Mouse (Mus musculus): ENCODE results near the gene Ndufs6. TPM values are rescaled to one million over a fixed set of nuclear protein-coding genes. Genes with fewer than 3 reads are reported as not detected.
A peak's percentile ranks its signal among the peaks of the same experiment; 100 is the strongest.

Ndufs6 gene
- 382 and 385 TPM in 2 replicates for polyA plus RNA-seq (2015; fragmentation: Nextera tagmentation; extraction: Ambion mirVana)

DNA sequence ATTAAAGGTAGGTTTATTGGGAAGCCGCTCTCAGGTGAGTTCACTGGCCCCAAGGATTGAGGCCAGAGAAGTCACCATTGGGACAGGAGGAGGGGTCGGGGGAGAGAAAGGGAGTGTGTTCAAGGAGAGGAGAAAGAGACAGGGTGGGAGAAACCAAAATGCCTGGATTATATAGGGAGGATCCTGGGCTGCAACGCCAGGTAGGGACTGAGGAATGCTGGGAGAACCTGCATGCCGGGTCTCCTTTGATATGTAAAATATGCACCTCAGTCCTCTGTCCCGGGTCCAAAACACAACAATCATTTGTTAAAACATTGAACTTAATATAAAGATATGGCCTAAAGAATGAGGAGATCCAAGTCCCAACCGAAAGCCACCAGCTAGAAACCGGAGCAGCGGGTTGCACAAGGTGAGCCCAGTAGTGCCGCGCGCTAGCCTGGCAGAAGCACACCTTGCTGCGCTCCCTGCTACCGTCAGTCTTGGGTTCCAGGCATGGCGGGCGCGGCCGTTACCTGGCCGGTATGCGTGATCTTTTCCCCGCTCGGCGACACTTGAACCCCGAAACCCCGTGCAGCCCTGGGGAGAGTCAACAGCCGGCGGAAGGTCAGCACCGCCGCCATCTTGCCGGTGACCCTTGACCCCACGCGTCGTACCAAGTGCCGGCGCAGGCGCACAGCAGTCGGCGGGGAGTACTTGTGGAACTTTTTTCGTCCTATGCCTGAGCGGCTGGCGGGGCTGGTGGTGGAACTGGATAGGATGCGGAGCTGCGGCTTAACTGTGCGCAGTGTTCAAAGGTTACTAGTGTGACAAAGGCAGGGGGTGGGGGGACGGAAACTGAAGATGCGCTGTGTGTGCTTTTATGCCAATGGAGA lies at the start of gene Ndufs6, which contains the start of gene Mrpl36:
Ndufs6 (minus strand) TSS at position 716 of the 872 bp plus-strand sequence.
Mrpl36 (plus strand) TSS at position 687 of the 872 bp plus-strand sequence.
- ATAC-seq (replicated peaks; ENCODE audit: low FRiP score), result peak; percentile 92
- under 1% methylated on average over 45 of the region's 45 CpGs for WGBS
- H3K9ac ChIP-seq, result peak within 1 kb of the TSS; percentile 70
- H3K9me3 ChIP-seq (replicated peaks), result no peaks in the 10 kb centered on the region
- H3K27me3 ChIP-seq, result no peaks in the 10 kb centered on the region
- peak within 1 kb of the TSS; percentile 86 for H3K4me3 ChIP-seq (replicated peaks)
- peaks cover 34% of the 10 kb centered on the region for H3K36me3 ChIP-seq
- H3K4me1 ChIP-seq, result peaks cover 29% of the 10 kb centered on the region
- H3K4me2 ChIP-seq, result peak within 1 kb of the TSS; percentile 66
- peak within 1 kb of the TSS; percentile 78 for H3K27ac ChIP-seq

DNA sequence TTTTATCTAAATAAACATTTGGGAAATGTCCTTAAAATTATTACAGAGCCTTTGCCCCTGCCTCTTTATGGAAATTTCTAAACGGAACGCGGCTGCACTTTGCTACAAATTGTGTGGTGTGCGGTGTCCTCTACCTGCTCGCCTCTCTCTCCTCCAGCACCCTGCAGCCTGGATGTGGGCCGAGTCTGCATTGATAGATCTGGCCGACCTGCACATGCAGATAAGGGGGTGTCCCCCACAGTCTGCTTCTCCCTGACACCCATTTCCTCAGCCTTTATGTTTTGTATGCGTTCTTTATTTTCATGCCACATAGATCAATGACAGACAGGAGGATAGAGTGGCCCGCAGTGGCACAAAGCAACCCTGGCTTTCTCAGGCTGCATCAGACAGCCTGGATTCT lies 49.3 kb upstream of the Ndufs6 start:
- Histone ChIP-seq H3K9ac (no peak overlapping the region), H3K27ac (no peak overlapping the region), H3K4me2 (no peak overlapping the region), H3K36me3 (no peaks in the 10 kb centered on the region), H3K9me3 (replicated peaks) (no peaks in the 10 kb centered on the region), H3K4me1 (no peaks in the 10 kb centered on the region), H3K27me3 (no peaks in the 10 kb centered on the region), H3K4me3 (replicated peaks) (no peak overlapping the region)
- WGBS, result 89% methylated on average over 9 of the region's 9 CpGs
- no peak for ATAC-seq (replicated peaks; ENCODE audit: low FRiP score)

DNA sequence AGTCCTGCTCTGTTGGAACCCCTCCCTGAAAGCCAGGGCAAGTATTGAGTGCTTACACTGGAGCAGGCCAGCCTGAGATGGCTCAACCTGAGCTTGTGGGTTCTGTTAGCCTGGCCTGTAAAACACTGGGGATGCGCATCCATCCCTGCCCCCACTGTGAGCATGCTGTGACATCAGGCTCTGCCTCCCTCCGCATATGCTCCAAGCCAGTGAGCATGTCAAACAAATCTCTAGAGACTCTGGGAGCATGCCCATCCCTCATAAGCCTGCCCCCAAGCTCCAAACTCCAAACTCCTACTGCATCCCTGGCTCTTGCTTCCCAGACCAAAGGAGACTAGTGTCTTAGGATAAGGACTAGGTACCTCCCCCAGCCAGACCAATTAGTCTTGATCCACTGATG lies 46.3 kb upstream of the Ndufs6 start:
- H3K27ac ChIP-seq, result no peak overlapping the region
- H3K36me3 ChIP-seq, result no peaks in the 10 kb centered on the region
- no peak overlapping the region for H3K4me3 ChIP-seq (replicated peaks)
- H3K4me1 ChIP-seq, result no peaks in the 10 kb centered on the region
- no peaks in the 10 kb centered on the region for H3K9me3 ChIP-seq (replicated peaks)
- no peak; the same call in 1 of the 2 replicates for ATAC-seq (replicated peaks; ENCODE audit: low FRiP score)
- no peak overlapping the region for H3K9ac ChIP-seq
- H3K27me3 ChIP-seq, result no peaks in the 10 kb centered on the region
- 76% methylated on average over 2 of the region's 2 CpGs for WGBS
- H3K4me2 ChIP-seq, result no peak overlapping the region

DNA sequence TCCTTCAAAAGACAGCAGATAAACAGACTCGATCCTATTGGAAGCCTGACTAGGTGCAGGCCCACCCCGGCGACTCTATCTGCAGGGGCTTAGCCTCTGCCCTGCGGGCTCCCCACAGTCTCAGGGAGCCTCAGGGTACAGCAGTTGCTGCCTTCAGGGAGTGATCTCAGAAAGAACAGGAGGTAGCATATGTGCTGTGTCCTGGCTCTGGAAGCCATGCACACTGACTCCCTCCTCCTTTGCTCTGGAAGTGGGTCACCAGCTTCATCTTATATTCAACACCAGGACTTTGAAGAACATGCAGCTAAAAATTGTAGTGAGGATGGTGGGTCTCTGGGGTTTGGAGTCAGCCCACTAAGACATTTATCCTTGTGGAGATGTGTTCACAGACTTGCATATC lies 45.0 kb upstream of the Ndufs6 start:
- no peak overlapping the region for H3K9ac ChIP-seq
- H3K4me3 ChIP-seq (replicated peaks), result no peak overlapping the region
- H3K36me3 ChIP-seq, result no peaks in the 10 kb centered on the region
- no peak overlapping the region for H3K4me2 ChIP-seq
- H3K9me3 ChIP-seq (replicated peaks), result no peaks in the 10 kb centered on the region
- no peaks in the 10 kb centered on the region for H3K27me3 ChIP-seq
- H3K27ac ChIP-seq, result no peak overlapping the region
- WGBS, result 80% methylated on average over 4 of the region's 4 CpGs
- H3K4me1 ChIP-seq, result no peaks in the 10 kb centered on the region
- no peak for ATAC-seq (replicated peaks; ENCODE audit: low FRiP score)

DNA sequence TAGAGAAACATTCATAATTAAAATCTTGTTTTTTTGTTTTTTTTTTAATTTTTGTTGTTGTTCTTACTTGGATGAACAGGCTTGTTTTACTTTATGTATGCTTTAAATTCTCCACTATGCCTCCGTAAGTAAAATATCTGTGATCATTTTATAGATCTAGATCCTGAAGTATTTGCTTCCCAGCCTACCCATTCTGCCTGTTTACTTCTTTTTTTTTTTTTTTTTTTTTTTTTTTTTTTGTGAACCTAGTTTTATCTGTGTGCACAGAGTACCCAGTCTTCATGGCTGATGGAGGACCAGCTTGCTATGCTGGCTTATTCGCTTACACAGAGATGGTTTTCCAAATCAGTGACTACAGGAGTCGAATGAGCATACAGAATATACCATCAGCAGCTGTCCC lies 28.8 kb upstream of the Ndufs6 start:
- Histone ChIP-seq H3K4me1 (no peaks in the 10 kb centered on the region), H3K4me2 (no peak overlapping the region), H3K9me3 (replicated peaks) (no peaks in the 10 kb centered on the region), H3K27ac (no peak overlapping the region), H3K27me3 (0 out of 2 replicates have a peak, but pooled peaks cover 3% of the 10 kb centered on the region), H3K9ac (no peak overlapping the region), H3K36me3 (no peaks in the 10 kb centered on the region), H3K4me3 (replicated peaks) (no peak overlapping the region)
- 84% methylated on average over 3 of the region's 3 CpGs for WGBS
- no peak for ATAC-seq (replicated peaks; ENCODE audit: low FRiP score)

DNA sequence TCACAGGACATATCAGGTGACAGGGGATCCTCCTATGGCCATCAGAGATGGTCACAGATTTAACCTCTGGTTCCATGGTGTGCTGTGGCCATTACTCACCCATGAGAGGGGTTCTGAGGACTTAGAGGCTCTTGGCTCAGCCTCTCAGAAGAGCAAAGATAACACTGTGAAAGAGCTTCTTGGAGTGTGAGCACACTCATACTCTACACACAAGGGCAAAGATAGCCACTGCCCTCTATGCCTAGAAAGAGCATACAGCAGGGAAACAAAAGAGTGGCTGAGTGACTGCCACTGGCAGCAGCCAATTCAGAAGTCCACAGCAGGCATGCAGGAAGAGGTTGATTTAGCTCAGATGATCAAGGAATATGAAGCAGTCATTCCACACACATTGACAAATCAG lies 24.1 kb upstream of the Ndufs6 start:
- 0 out of 2 replicates have a peak, but pooled peaks cover 6% of the 10 kb centered on the region for H3K27me3 ChIP-seq
- H3K27ac ChIP-seq, result no peak overlapping the region
- H3K9ac ChIP-seq, result no peak overlapping the region
- no peaks in the 10 kb centered on the region for H3K4me1 ChIP-seq
- H3K4me2 ChIP-seq, result no peak overlapping the region
- no peaks in the 10 kb centered on the region for H3K9me3 ChIP-seq (replicated peaks)
- H3K36me3 ChIP-seq, result no peaks in the 10 kb centered on the region
- ATAC-seq (replicated peaks; ENCODE audit: low FRiP score), result no peak
- H3K4me3 ChIP-seq (replicated peaks), result no peak overlapping the region

DNA sequence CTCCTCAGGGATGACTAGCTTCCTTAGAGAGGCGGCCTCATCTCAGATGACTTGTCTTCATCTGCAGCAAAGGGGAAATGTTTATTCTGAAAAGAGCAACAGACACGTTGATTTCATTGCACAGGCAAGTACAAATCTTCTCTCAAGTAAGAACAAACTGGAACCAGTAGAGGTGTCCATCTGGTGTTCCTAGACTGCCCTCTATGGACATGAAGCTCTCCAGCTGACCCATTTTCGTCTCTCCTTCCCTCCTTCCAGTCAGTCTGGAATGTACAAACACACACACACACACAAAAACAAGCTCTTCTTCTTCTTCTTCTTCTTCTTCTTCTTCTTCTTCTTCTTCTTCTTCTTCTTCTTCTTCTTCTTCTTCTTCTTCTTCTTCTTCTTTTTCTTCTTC lies 23.6 kb upstream of the Ndufs6 start:
- H3K36me3 ChIP-seq, result no peaks in the 10 kb centered on the region
- 0 out of 2 replicates have a peak, but pooled peaks cover 6% of the 10 kb centered on the region for H3K27me3 ChIP-seq
- H3K27ac ChIP-seq, result no peak overlapping the region
- WGBS, result 73% methylated on average over 3 of the region's 3 CpGs
- no peak overlapping the region for H3K4me2 ChIP-seq
- no peak overlapping the region for H3K9ac ChIP-seq
- H3K4me1 ChIP-seq, result no peaks in the 10 kb centered on the region
- ATAC-seq (replicated peaks; ENCODE audit: low FRiP score), result no peak
- no peaks in the 10 kb centered on the region for H3K9me3 ChIP-seq (replicated peaks)
- H3K4me3 ChIP-seq (replicated peaks), result no peak overlapping the region

DNA sequence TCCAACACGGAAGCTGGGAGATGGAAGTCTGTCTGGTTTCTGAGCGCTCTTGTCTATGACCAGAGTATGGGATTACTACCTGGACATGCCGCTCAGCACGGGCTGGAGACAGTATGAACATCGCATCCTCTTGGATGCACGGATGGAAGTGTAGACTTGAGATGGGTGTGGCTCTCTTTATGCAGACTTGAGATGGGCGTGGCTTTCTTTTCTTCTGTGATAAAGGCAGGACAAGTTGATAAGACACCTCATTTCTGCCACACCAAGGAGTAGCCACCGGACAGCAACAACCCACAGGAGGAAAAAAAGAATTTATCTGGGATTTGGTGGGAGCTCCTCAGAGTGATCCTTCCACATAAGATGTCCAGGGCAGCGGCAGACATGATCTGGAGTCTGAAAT lies 22.4 kb upstream of the Ndufs6 start:
- 0 out of 2 replicates have a peak, but pooled peaks cover 3% of the 10 kb centered on the region for H3K4me1 ChIP-seq
- H3K4me3 ChIP-seq (replicated peaks), result no peak overlapping the region
- no peaks in the 10 kb centered on the region for H3K9me3 ChIP-seq (replicated peaks)
- 85% methylated on average over 9 of the region's 9 CpGs for WGBS
- no peak overlapping the region for H3K9ac ChIP-seq
- H3K4me2 ChIP-seq, result no peak overlapping the region
- ATAC-seq (replicated peaks; ENCODE audit: low FRiP score), result no peak
- 0 out of 2 replicates have a peak, but pooled peaks cover 6% of the 10 kb centered on the region for H3K27me3 ChIP-seq
- no peak overlapping the region for H3K27ac ChIP-seq
- H3K36me3 ChIP-seq, result no peaks in the 10 kb centered on the region

DNA sequence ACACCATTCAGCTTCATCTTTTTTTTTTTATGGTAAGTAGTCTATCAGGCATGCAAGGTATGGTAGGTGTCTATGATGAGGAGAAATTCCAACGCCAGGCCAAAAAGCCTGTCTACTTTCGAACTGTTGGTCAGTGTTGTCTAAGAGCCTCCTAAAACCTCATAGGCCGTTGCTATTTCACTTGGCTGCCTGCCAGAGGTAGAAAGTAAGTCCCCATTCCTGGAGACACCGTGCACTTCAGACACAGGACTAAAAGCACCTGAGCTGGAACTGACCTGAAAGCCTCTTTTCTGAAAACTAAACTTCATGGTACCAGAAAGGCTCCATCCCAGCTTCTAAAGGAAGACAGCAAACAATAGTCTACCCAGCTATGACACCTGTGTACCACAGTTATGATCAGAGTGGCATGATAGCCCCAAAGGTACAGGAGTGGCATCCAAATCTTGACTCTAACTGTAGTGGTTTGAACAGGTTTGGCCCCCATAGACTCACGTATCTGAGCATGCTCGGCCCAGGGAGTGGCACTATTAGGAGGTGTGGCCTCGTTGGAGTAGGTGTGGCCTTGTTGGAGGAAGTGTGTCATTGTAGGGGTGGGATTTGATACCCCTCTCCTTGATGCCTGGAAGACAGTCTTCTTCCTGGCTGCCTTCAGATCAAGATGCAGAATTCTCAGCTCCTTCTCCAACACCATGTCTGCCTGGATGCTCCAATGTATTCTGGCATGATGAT lies 19.7 kb upstream of the Ndufs6 start:
- Histone ChIP-seq H3K4me3 (replicated peaks) (no peak overlapping the region), H3K36me3 (no peaks in the 10 kb centered on the region), H3K27me3 (0 out of 2 replicates have a peak, but pooled peaks cover 3% of the 10 kb centered on the region), H3K4me1 (0 out of 2 replicates have a peak, but pooled peaks cover 3% of the 10 kb centered on the region), H3K9ac (no peak overlapping the region), H3K4me2 (no peak overlapping the region), H3K27ac (no peak overlapping the region), H3K9me3 (replicated peaks) (no peaks in the 10 kb centered on the region)
- WGBS, result 73% methylated on average over 7 of the region's 7 CpGs
- no peak for ATAC-seq (replicated peaks; ENCODE audit: low FRiP score)

DNA sequence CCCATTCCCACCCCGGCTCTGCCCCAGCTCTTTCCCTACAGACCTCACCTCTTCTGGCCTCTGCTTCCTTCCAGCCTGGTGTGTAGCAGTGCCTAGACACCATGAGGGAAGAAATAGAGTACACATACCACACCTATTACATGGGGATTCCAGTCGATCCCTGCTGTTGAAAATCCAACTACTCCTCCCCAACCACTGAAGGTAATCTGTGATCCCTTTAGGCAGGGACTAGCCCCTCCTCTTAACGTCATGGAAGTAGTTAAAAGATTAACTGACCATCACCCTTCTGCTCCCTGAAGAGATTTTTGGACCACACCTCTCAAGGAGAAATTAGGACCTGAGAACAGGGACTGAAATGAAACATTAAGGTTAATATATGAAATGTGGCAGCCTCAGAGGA lies 18.8 kb upstream of the Ndufs6 start:
- WGBS, result 56% methylated on average over 3 of the region's 3 CpGs
- ATAC-seq (replicated peaks; ENCODE audit: low FRiP score), result no peak
- 0 out of 2 replicates have a peak, but pooled peaks cover 3% of the 10 kb centered on the region for H3K4me1 ChIP-seq

DNA sequence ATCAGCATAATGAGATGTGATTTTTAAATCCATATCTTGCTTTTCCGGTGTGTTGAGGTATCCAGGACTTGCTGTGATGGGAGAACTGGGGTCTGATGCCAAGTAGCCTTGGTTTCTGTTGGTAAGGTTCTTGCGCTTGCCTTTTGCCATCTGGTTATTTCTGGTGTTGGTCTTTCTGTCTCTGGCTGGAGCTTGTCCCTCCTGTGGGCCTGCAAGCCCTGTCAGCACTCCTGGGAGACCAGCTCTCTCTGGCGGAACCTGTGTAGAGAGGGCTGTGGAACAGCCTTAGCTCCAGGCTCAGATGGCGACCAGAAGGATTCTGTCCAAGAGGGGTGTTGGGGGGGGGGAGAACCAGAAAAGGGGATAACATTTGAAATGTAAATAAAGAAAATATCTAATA lies 18.4 kb upstream of the Ndufs6 start:
- Histone ChIP-seq H3K9me3 (replicated peaks) (no peaks in the 10 kb centered on the region), H3K27me3 (0 out of 2 replicates have a peak, but pooled peaks cover 4% of the 10 kb centered on the region), H3K4me1 (0 out of 2 replicates have a peak, but pooled peaks cover 3% of the 10 kb centered on the region), H3K9ac (no peak overlapping the region), H3K4me3 (replicated peaks) (no peak overlapping the region), H3K36me3 (no peaks in the 10 kb centered on the region), H3K27ac (no peak overlapping the region), H3K4me2 (no peak overlapping the region)
- no peak for ATAC-seq (replicated peaks; ENCODE audit: low FRiP score)
- 72% methylated on average over 4 of the region's 4 CpGs for WGBS

More for the DNA sequence above, 18.8 kb upstream of the Ndufs6 start:
- Histone ChIP-seq H3K9ac (no peak overlapping the region), H3K9me3 (replicated peaks) (no peaks in the 10 kb centered on the region), H3K27ac (no peak overlapping the region), H3K36me3 (no peaks in the 10 kb centered on the region), H3K4me3 (replicated peaks) (no peak overlapping the region), H3K4me2 (no peak overlapping the region), H3K27me3 (0 out of 2 replicates have a peak, but pooled peaks cover 3% of the 10 kb centered on the region)

DNA sequence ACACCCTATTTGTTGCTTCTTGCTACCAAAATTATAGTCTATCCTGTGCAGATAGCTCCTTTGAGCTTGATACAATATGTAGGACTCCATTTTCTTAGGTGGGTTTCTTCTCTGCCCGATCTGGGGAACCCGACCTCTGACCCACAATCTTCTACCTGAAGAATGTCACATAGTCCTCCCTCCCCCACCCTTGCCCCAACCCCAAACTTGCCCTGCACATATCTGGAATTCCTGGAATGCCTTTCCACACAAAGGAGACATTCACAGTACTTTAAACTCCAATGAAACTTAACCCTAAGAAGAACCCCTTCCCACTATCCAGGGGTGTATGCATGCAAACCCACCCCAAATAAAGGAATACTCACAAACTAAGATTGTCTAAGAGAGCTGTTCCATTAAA lies 17.8 kb upstream of the Ndufs6 start:
- WGBS, result 44% methylated on average over 2 of the region's 2 CpGs
- Histone ChIP-seq H3K9ac (no peak overlapping the region), H3K9me3 (replicated peaks) (no peaks in the 10 kb centered on the region), H3K4me2 (no peak overlapping the region), H3K36me3 (no peaks in the 10 kb centered on the region), H3K4me3 (replicated peaks) (no peak overlapping the region), H3K27ac (no peak overlapping the region), H3K4me1 (0 out of 2 replicates have a peak, but pooled peaks cover 3% of the 10 kb centered on the region), H3K27me3 (peaks cover 4% of the 10 kb centered on the region; the same call in 1 of the 2 replicates)
- no peak for ATAC-seq (replicated peaks; ENCODE audit: low FRiP score)
